Mouse (Mus musculus) forebrain, embryonic 14.5 days (tissue): ENCODE results near the gene Syde2. TPM values are rescaled to one million over a fixed set of nuclear protein-coding genes. Genes with fewer than 3 reads are reported as not detected.
"Not testable (repeated sequence)": the region's sequence is repeated elsewhere in the genome, so short reads cannot be mapped to it uniquely, and the experiment has no call there.

Source experiments
- ATAC-seq: fragments of 200-750 bp; cut with Nextera tagmentation; 2 replicates; pipeline ENCODE4 v1.8.0; 2017; ENCODE audit warnings: mild to moderate bottlenecking, moderate library complexity
- DNase-seq: peaks from one replicate; pipeline ENCODE4 v3.0.0-alpha.2; 2015; ENCODE audit warnings: low spot score
- H3K27ac ChIP-seq: fragments of 300-500 bp; sonication (generic); 2 replicates; pipeline ENCODE4 v1.5.1; 2014; ENCODE audit warnings: low read depth, mild to moderate bottlenecking, control low read depth, low read length, moderate library complexity
- H3K27me3 ChIP-seq: fragments of 300-500 bp; sonication (generic); replicated peaks from 2 replicates; pipeline ENCODE4 v1.6.1; 2014; ENCODE audit warnings: low read length, control low read depth, mixed read lengths; ENCODE audit not compliant: control insufficient read depth, insufficient read depth
- H3K36me3 ChIP-seq: fragments of 300-500 bp; sonication (generic); 2 replicates; pipeline ENCODE4 v1.6.1; 2014; ENCODE audit warnings: low read length, control low read depth; ENCODE audit not compliant: control insufficient read depth, insufficient read depth
- H3K4me1 ChIP-seq: fragments of 300-500 bp; sonication (generic); 2 replicates; pipeline ENCODE4 v1.6.1; 2014; ENCODE audit warnings: antibody characterized with exemption, low read length, control low read depth; ENCODE audit not compliant: control insufficient read depth, insufficient read depth
- H3K4me2 ChIP-seq: fragments of 300-500 bp; sonication (generic); 2 replicates; pipeline ENCODE4 v1.6.1; 2014; ENCODE audit warnings: mild to moderate bottlenecking, control low read depth, low read length
- H3K4me3 ChIP-seq: fragments of 300-500 bp; sonication (generic); 2 replicates; pipeline ENCODE4 v1.5.1; 2014; ENCODE audit warnings: low read depth, low read length, control low read depth
- H3K9ac ChIP-seq: fragments of 300-500 bp; sonication (generic); 2 replicates; pipeline ENCODE4 v1.6.1; 2014; ENCODE audit warnings: mild to moderate bottlenecking, low read length, control low read depth, moderate library complexity
- H3K9me3 ChIP-seq: fragments of 300-500 bp; sonication (generic); replicated peaks from 2 replicates; pipeline ENCODE4 v1.6.1; 2016; ENCODE audit warnings: low read length, control low read depth, mixed read lengths; ENCODE audit not compliant: control insufficient read depth
- WGBS: fragments of 180-500 bp; shearing (Covaris S2); extraction: QIAGEN DNeasy Blood & Tissue Kit; methylation state at CpG from one replicate; pipeline ENCODE4 v1.1.7; 2014; 5-methylcytosine and 5-hydroxymethylcytosine counted together
- polyA plus RNA-seq: library from polyadenylated mRNA; unstranded; fragments of >200 nt; fragmentation: Nextera tagmentation; extraction: Ambion mirVana; gene quantifications from 2 replicates; pipeline ENCODE4 v1.2.1, GENCODE M21; 2014

The Syde2 gene
- polyA plus RNA-seq, 1 experiment from 2014 or later: 0.67 TPM

DNA sequence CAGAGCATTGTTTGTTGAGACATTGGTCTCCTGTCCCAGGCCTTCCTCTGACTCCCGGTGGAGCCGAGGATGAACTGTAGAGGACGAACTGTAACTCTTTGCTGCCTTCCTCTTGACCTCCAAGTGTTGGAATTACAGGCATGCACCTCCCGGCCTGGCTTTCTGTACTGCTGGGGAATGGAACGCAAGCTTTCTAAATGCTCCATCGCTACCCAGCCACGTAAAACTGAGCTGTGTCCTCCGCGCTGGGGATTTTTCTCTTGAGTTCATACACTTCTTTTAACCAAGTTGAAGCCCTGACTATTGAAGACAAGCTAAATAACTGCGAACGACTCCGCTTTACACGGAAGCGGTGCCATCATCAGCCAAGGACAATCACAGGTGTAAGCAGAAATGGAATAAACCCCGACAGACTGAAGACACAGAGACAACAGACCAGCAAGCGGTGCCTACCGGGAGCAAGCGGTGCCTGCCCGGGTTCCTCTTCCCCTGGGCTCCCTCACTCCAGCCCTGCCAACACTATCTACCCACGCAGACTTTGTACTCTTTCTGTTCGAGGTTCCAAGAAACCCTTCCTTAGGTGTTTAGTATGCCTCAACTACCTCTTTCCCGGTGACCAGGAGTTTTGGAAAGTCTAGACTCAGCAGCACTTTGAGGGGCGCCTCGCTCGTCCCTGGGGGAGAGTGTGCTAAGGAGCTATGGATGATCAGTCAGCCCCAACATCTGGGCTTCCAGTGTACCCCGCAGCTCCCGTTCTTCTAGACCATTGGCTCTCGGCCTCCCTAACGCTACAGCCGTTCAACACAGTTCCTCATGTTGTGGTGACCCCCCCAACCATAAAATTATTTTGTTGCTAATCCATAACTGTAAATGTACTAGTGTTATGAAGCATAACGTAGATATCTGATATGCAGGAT is 24.3 kb upstream of the Syde2 start:
- DNase-seq (no peak), ATAC-seq (no peak)
- H3K9ac ChIP-seq: no peak overlapping the region
- H3K4me1 ChIP-seq: peaks cover 3% of the 10 kb centered on the region; the same call in 1 of the 2 replicates
- H3K36me3 ChIP-seq: no peaks in the 10 kb centered on the region
- peaks cover 14% of the 10 kb centered on the region for H3K27me3 ChIP-seq
- WGBS: 16% methylated on average over 31 of the region's 31 CpGs
- H3K27ac ChIP-seq: no peak overlapping the region
- H3K4me3 ChIP-seq: no peak overlapping the region
- H3K4me2 ChIP-seq: peak overlapping the region; percentile 29
- no peaks in the 10 kb centered on the region for H3K9me3 ChIP-seq

DNA sequence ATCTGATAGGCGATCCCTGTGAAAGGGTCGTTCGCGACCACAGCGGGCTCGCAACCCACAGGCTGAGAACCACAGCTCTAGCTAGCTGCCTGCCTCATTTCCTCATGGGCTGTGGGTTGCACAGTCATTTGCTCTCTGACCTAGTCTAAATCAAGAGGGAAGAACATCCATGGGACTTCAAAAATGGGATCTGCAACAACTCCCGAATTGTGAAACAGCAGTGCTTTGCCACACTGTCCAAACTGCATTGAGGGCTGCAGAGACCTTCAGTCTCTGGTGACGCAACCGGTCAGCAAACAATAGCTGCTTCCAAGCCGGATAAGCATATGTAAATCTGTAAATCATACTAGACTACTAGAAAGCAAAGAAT is 23.7 kb upstream of the Syde2 start:
- Histone ChIP-seq H3K36me3 (no peaks in the 10 kb centered on the region), H3K4me2 (peak overlapping the region; percentile 29), H3K27me3 (peaks cover 14% of the 10 kb centered on the region), H3K4me3 (no peak overlapping the region), H3K9me3 (no peaks in the 10 kb centered on the region), H3K27ac (no peak overlapping the region), H3K9ac (no peak overlapping the region), H3K4me1 (peaks cover 3% of the 10 kb centered on the region; the same call in 1 of the 2 replicates)
- ATAC-seq (peak; percentile 58; the same call in 1 of the 2 replicates), DNase-seq (peak; percentile 8)
- 22% methylated on average over 10 of the region's 10 CpGs for WGBS

- Histone ChIP-seq H3K36me3 (no peaks in the 10 kb centered on the region), H3K27ac (no peak overlapping the region), H3K9ac (no peak overlapping the region), H3K4me2 (peak overlapping the region; percentile 29), H3K4me1 (peaks cover 3% of the 10 kb centered on the region; the same call in 1 of the 2 replicates), H3K4me3 (no peak overlapping the region), H3K9me3 (no peaks in the 10 kb centered on the region), H3K27me3 (peaks cover 14% of the 10 kb centered on the region)
- DNase-seq (peak; percentile 49), ATAC-seq (peak; percentile 54)
- WGBS: 13% methylated on average over 10 of the region's 10 CpGs
Measured at GRCm38 (mm10) chr3:145964473-145964872, 23.2 kb upstream of the Syde2 start.

- not testable (repeated sequence) for H3K9me3 ChIP-seq, H3K27ac ChIP-seq, H3K36me3 ChIP-seq, DNase-seq, H3K4me3 ChIP-seq, H3K4me1 ChIP-seq, H3K9ac ChIP-seq, H3K4me2 ChIP-seq, ATAC-seq
- peaks cover 14% of the 10 kb centered on the region for H3K27me3 ChIP-seq
- 89% methylated on average over 3 of the region's 3 CpGs for WGBS
Measured at GRCm38 (mm10) chr3:145965583-145965982, 22.1 kb upstream of the Syde2 start.

GRCm38 (mm10) chr3:145966806-145967205 is 20.9 kb upstream of the Syde2 start:
- WGBS: 91% methylated on average over 5 of the region's 5 CpGs
- no peak overlapping the region for H3K4me3 ChIP-seq
- no peak for ATAC-seq

GRCm38 (mm10) chr3:145969031-145969501 is 18.6 kb upstream of the Syde2 start:
- WGBS: 59% methylated on average over 14 of the region's 14 CpGs

More at GRCm38 (mm10) chr3:145966806-145967205, 20.9 kb upstream of the Syde2 start:
- H3K27me3 ChIP-seq: peaks cover 12% of the 10 kb centered on the region
- no peak overlapping the region for H3K4me2 ChIP-seq
- no peak for DNase-seq
- H3K9ac ChIP-seq: no peak overlapping the region
- no peaks in the 10 kb centered on the region for H3K36me3 ChIP-seq
- no peaks in the 10 kb centered on the region for H3K9me3 ChIP-seq
- H3K27ac ChIP-seq: no peak overlapping the region
- peaks cover 3% of the 10 kb centered on the region; the same call in 1 of the 2 replicates for H3K4me1 ChIP-seq

GRCm38 (mm10) chr3:145971501-145971900 is 16.2 kb upstream of the Syde2 start:
- ATAC-seq (no peak), DNase-seq (peak; percentile 27)
- no peak overlapping the region for H3K9ac ChIP-seq
- no peaks in the 10 kb centered on the region for H3K4me1 ChIP-seq
- H3K4me2 ChIP-seq: no peak overlapping the region
- 45% methylated on average over 10 of the region's 10 CpGs for WGBS
- H3K27ac ChIP-seq: no peak overlapping the region
- H3K36me3 ChIP-seq: no peaks in the 10 kb centered on the region
- H3K9me3 ChIP-seq: peaks cover 6% of the 10 kb centered on the region; the same call in 1 of the 2 replicates
- H3K27me3 ChIP-seq: no peaks in the 10 kb centered on the region
- no peak overlapping the region for H3K4me3 ChIP-seq

More at GRCm38 (mm10) chr3:145969031-145969501, 18.6 kb upstream of the Syde2 start:
- ATAC-seq (no peak), DNase-seq (no peak)
- H3K9ac ChIP-seq: no peak overlapping the region
- peaks cover 2% of the 10 kb centered on the region; the same call in 1 of the 2 replicates for H3K9me3 ChIP-seq
- H3K4me3 ChIP-seq: no peak overlapping the region
- H3K27me3 ChIP-seq: no peaks in the 10 kb centered on the region
- no peaks in the 10 kb centered on the region for H3K36me3 ChIP-seq
- H3K4me2 ChIP-seq: no peak overlapping the region
- no peak overlapping the region for H3K27ac ChIP-seq
- no peaks in the 10 kb centered on the region; the same call in 1 of the 2 replicates for H3K4me1 ChIP-seq

- 94% methylated on average over 7 of the region's 7 CpGs for WGBS
Measured at GRCm38 (mm10) chr3:145974986-145975385, 12.7 kb upstream of the Syde2 start.

More at GRCm38 (mm10) chr3:145974986-145975385, 12.7 kb upstream of the Syde2 start:
- Histone ChIP-seq H3K4me1 (no peaks in the 10 kb centered on the region), H3K36me3 (no peaks in the 10 kb centered on the region), H3K27me3 (no peaks in the 10 kb centered on the region), H3K4me2 (no peak overlapping the region), H3K9me3 (peaks cover 6% of the 10 kb centered on the region; the same call in 1 of the 2 replicates), H3K4me3 (no peak overlapping the region), H3K27ac (no peak overlapping the region), H3K9ac (no peak overlapping the region)
- no peak for ATAC-seq
- no peak for DNase-seq
